Mouse (Mus musculus): ENCODE data around the gene Wdr60.

Wdr60 gene

GRCm38 (mm10) chr12:116181436-116182050, 81.3 kb downstream of the Wdr60 start:
- no peak for DNase-seq

GRCm38 (mm10) chr12:116176930-116177329, 85.9 kb downstream of the Wdr60 start:
- peak in 1 of 2 experiments; percentile 24 for DNase-seq

GRCm38 (mm10) chr12:116169666-116170065, 93.2 kb downstream of the Wdr60 start:
- DNase-seq: no peak

- no peak for DNase-seq
Measured at GRCm38 (mm10) chr12:116165368-116165767, 97.5 kb downstream of the Wdr60 start.

- DNase-seq: no peak
Measured at GRCm38 (mm10) chr12:116159695-116160094, 103.1 kb downstream of the Wdr60 start.

GRCm38 (mm10) chr12:116159223-116159622, 103.6 kb downstream of the Wdr60 start:
- DNase-seq: no peak

- DNase-seq: no peak
Measured at GRCm38 (mm10) chr12:116156792-116157532, 105.9 kb downstream of the Wdr60 start.
